Mouse (Mus musculus) c-Kit-positive CD71-positive TER-119-negative erythroid progenitor cells, embryonic 14.5 days (primary cell): ENCODE measurements around the gene Babam1.
"Not testable (repeated sequence)": the region's sequence is repeated elsewhere in the genome, so short reads cannot be mapped to it uniquely, and the experiment has no call there.

Experiments
- DNase-seq: peaks from one replicate; pipeline ENCODE4 v3.0.0-alpha.2; 2013; ENCODE audit warnings: low read depth

Babam1 gene

GRCm38 (mm10) chr8:71406099-71407015 is 9.7 kb downstream of the Babam1 start:
- DNase-seq = peak; percentile 54

- DNase-seq = no peak
Measured at GRCm38 (mm10) chr8:71407441-71407840, 10.8 kb downstream of the Babam1 start.

- no peak for DNase-seq
Measured at GRCm38 (mm10) chr8:71408231-71408630, 11.6 kb downstream of the Babam1 start.

GRCm38 (mm10) chr8:71411535-71412273 is 15.0 kb downstream of the Babam1 start:
- DNase-seq = no peak

- no peak for DNase-seq
Measured at GRCm38 (mm10) chr8:71422121-71422520, 25.5 kb downstream of the Babam1 start.

GRCm38 (mm10) chr8:71432935-71433334 is 36.3 kb downstream of the Babam1 start:
- DNase-seq = not testable (repeated sequence)

- DNase-seq = no peak
Measured at GRCm38 (mm10) chr8:71437041-71437440, 40.4 kb downstream of the Babam1 start.

GRCm38 (mm10) chr8:71441404-71441803 is 44.7 kb downstream of the Babam1 start:
- peak; percentile 57 for DNase-seq

- no peak for DNase-seq
Measured at GRCm38 (mm10) chr8:71445096-71445495, 48.4 kb downstream of the Babam1 start.

- no peak for DNase-seq
Measured at GRCm38 (mm10) chr8:71451337-71451736, 54.7 kb downstream of the Babam1 start.

GRCm38 (mm10) chr8:71451777-71452176 is 55.1 kb downstream of the Babam1 start:
- DNase-seq = no peak

GRCm38 (mm10) chr8:71452669-71453068 is 56.0 kb downstream of the Babam1 start:
- no peak for DNase-seq
